Comparison of ENCODE assay signal across 9 mouse cellular contexts in the genomic region with DNA sequence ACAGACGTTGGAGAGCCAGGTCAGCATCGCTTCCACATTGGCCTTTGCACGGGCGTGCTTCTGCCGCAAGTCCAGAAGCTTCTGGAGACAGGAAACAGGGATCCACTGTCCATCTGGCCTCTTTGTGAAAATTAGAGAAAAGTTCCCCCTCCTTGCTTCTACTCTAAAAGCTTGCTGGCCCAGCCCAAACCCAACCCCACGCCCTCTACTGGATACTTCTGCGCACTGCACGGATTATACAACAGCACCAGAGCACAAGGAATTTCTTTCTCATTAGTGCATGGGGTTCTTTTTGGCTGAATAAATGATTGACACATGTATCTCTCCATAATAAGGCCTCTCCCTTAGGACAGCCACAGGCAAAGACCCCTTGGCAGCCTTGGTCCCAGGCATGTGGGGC. TPM values are rescaled to one million over a fixed set of nuclear protein-coding genes. Genes with fewer than 3 reads are reported as not detected.
DNase-seq lines count a peak whose midpoint lies in the region; ATAC-seq and TF ChIP-seq lines count a peak whose summit lies in the region.
"Had no signal": no experiment of that assay in that cellular context is flagged by ENCODE, and none has a peak within 500 bp of the region (broad histone marks: within the 10 kb centered on the region; RNA-seq: fewer than 3 reads in every experiment).

No protein-coding gene starts in this region.

- no peak for ATAC-seq in kidney, embryonic 16.5 days (ENCODE audit: low FRiP score, low TSS enrichment)
- no peak for ATAC-seq in inflammation-experienced regulatory T-cells, adult 6 months

- H3K4me3 ChIP-seq in kidney, embryonic 16.5 days (ENCODE audit: low read length), result no peak overlapping the region
- no peak overlapping the region for H3K4me3 ChIP-seq in cortical plate, adult 2 months (ENCODE audit: insufficient read depth, low read length)
- H3K4me3 ChIP-seq in macrophage (ENCODE audit: inconsistent target), result no peak overlapping the region; the same call in 1 of the 2 replicates

- peaks cover 21% of the 10 kb centered on the region for H3K4me1 ChIP-seq in kidney, embryonic 16.5 days (ENCODE audit: insufficient read depth, low read length)
- peaks cover 5% of the 10 kb centered on the region; the same call in 1 of the 2 replicates for H3K4me1 ChIP-seq in cortical plate, adult 2 months (ENCODE audit: control insufficient read depth, insufficient read depth, low read length)

- peaks cover 76% of the 10 kb centered on the region for H3K79me2 ChIP-seq in macrophage (ENCODE audit: inconsistent target)

- peak; percentile 23; the same call in 1 of the 2 replicates for TF ChIP-seq CTCF in cortical plate, adult 2 months (IDR thresholded peaks at IDR 0.05; ENCODE audit: extremely low read depth, insufficient read depth, low read length)

- whole genome bisulfite sequencing in kidney, embryonic 16.5 days, result 43% methylated on average over 8 of the region's 8 CpGs
- 87% methylated on average over 7 of the region's 8 CpGs for WGBS in macrophage (ENCODE audit: missing documents)

- H3K36me3 ChIP-seq in kidney, embryonic 16.5 days (ENCODE audit: insufficient read depth, low read length), result no peaks in the 10 kb centered on the region
- H3K36me3 ChIP-seq in macrophage (ENCODE audit: inconsistent target), result no peaks in the 10 kb centered on the region

- H3K9ac ChIP-seq in kidney, embryonic 16.5 days (replicated peaks; ENCODE audit: low read length), result no peak overlapping the region

- no peaks in the 10 kb centered on the region for H3K9me3 ChIP-seq in kidney, embryonic 16.5 days (ENCODE audit: low read length)

- no peak overlapping the region for H3K4me2 ChIP-seq in kidney, embryonic 16.5 days (replicated peaks; ENCODE audit: low read depth, low read length)

- DNase-seq in kidney, adult 18-20 months, result peak; percentile 29
- DNase-seq in 3134 (ENCODE audit: extremely low read depth, insufficient read length, low spot score), result peak; percentile 59
- DNase-seq in Muller cell, postnatal 12 days (ENCODE audit: inconsistent ontology term), result peak; percentile 26
- DNase-seq in kidney, postnatal 14 days, result peak; percentile 22

- peaks cover 3% of the 10 kb centered on the region; the same call in 1 of the 2 replicates for H3K27me3 ChIP-seq in kidney, embryonic 16.5 days (ENCODE audit: insufficient read depth, low read length)

- TF ChIP-seq POLR2A in cortical plate, adult 2 months (IDR thresholded peaks at IDR 0.05; ENCODE audit: extremely low read depth, insufficient read depth, low read length), result no peak

- H3K27ac ChIP-seq in kidney, embryonic 16.5 days (ENCODE audit: low read length), result no peak overlapping the region
- H3K27ac ChIP-seq in cortical plate, adult 2 months (ENCODE audit: insufficient read depth, low read length), result no peak overlapping the region
- peak overlapping the region; percentile 100 for H3K27ac ChIP-seq in macrophage

RNA-seq across cellular contexts. Expression of gene Arhgap22, which starts 32.6 kb away (rescaled TPM):
- polyA plus RNA-seq in kidney, embryonic 16.5 days (2015; fragmentation: Nextera tagmentation; extraction: Ambion mirVana), result 2.7 and 3.7 TPM in 2 replicates
- polyA plus RNA-seq in cortical plate, adult 2 months (2012; rRNA removed), result 9.1 and 10.4 TPM in 2 replicates
- 100 to 1,000 TPM in 21 of 26 experiments, 10 to 100 TPM in 5; 39.9 to 474 (median 134) TPM for total RNA-seq in macrophage (2018; cell fraction: chromatin; rRNA removed)
- total RNA-seq in macrophage (2018; cell fraction: cytosol; rRNA removed), result 10 to 100 TPM; 12.0 to 97.5 (median 24.2) TPM
- total RNA-seq in macrophage (2018; cell fraction: nucleus; rRNA removed), result 100 to 1,000 TPM in 13 of 26 experiments, 10 to 100 TPM in 13; 40.8 to 312 (median 99.3) TPM
- polyA plus RNA-seq in macrophage (2018), result 16.5 to 44.1 TPM (median 21.1 TPM) in 3 replicates
- polyA plus RNA-seq in inflammation-experienced regulatory T-cells, adult 6 months (2017; shearing (Covaris generic)), result under 1 TPM in 1 of 3 experiments, not detected in 2; 0.18 TPM
- total RNA-seq: hematopoietic stem cell, adult 5-6 weeks had no signal
